Mouse (Mus musculus): ENCODE measurements at regions not wholly inside any gene's neighbourhood (a gene's known extent, or its start where the extent isn't known, plus 50 kb on each side); places are given as distances from the start of the nearest gene placed in this dataset.

- no peak for TF ChIP-seq MAFK (IDR thresholded peaks at IDR 0.05; ENCODE audit: insufficient read depth, low read depth, low read length)
- TF ChIP-seq ZNF384 (IDR thresholded peaks at IDR 0.05; ENCODE audit: low read depth, low read length), result no peak
- no peak for TF ChIP-seq HCFC1 (IDR thresholded peaks at IDR 0.05; ENCODE audit: borderline replicate concordance, insufficient read depth, low read length)
- no peak for TF ChIP-seq CHD2 (IDR thresholded peaks at IDR 0.05; ENCODE audit: low read depth, low read length)
- no peak for TF ChIP-seq ZC3H11A (IDR thresholded peaks at IDR 0.05; ENCODE audit: borderline replicate concordance, low read depth, low read length)
- Histone ChIP-seq H3K9me3 (ENCODE audit: control insufficient read depth, insufficient read depth, low read depth, low read length) (no peaks in the 10 kb centered on the region), H3K4me1 (ENCODE audit: control insufficient read depth in 2 of 2, insufficient read depth in 2 of 2, low read length in 2 of 2, poor library complexity in 1 of 2) (no peaks in the 10 kb centered on the region), H3K27ac (ENCODE audit: insufficient read depth, low read depth, low read length, poor library complexity, severe bottlenecking) (no peak overlapping the region), H3K4me3 (ENCODE audit: insufficient read depth in 1 of 2, low read depth in 1 of 2, low read length in 2 of 2, poor library complexity in 1 of 2, severe bottlenecking in 1 of 2) (no peak overlapping the region), H3K9ac (ENCODE audit: insufficient read depth, low read depth, low read length, poor library complexity, severe bottlenecking) (no peak overlapping the region), H3K36me3 (ENCODE audit: control insufficient read depth, insufficient read depth, low read length, poor library complexity, severe bottlenecking) (no peaks in the 10 kb centered on the region)
- in situ Hi-C loops (cut with MboI; ENCODE audit: low sequenced_read_pairs in 2 of 2, unreplicated experiment in 2 of 2), result no loop called here
- DNase-seq (ENCODE audit: low read depth, low spot score), result no peak
Measured at GRCm38 (mm10) chr10:12302396-12302795, 566.8 kb downstream of the Utrn start.

GRCm38 (mm10) chr10:12320311-12320710 lies 548.9 kb downstream of the Utrn start:
- no peaks in the 10 kb centered on the region for H3K36me3 ChIP-seq (ENCODE audit: control insufficient read depth, insufficient read depth, low read length, poor library complexity, severe bottlenecking)
- no peak overlapping the region for H3K27ac ChIP-seq (ENCODE audit: insufficient read depth, low read depth, low read length, poor library complexity, severe bottlenecking)
- H3K4me3 ChIP-seq (ENCODE audit: insufficient read depth in 1 of 2, low read depth in 1 of 2, low read length in 2 of 2, poor library complexity in 1 of 2, severe bottlenecking in 1 of 2), result no peak overlapping the region
- H3K9me3 ChIP-seq (ENCODE audit: control insufficient read depth, insufficient read depth, low read depth, low read length), result no peaks in the 10 kb centered on the region
- H3K9ac ChIP-seq (ENCODE audit: insufficient read depth, low read depth, low read length, poor library complexity, severe bottlenecking), result no peak overlapping the region
- no peaks in the 10 kb centered on the region for H3K4me1 ChIP-seq (ENCODE audit: control insufficient read depth in 2 of 2, insufficient read depth in 2 of 2, low read length in 2 of 2, poor library complexity in 1 of 2)
- TF ChIP-seq ZNF384 (IDR thresholded peaks at IDR 0.05; ENCODE audit: low read depth, low read length) (no peak), ZC3H11A (IDR thresholded peaks at IDR 0.05; ENCODE audit: borderline replicate concordance, low read depth, low read length) (no peak), HCFC1 (IDR thresholded peaks at IDR 0.05; ENCODE audit: borderline replicate concordance, insufficient read depth, low read length) (no peak), MAFK (IDR thresholded peaks at IDR 0.05; ENCODE audit: insufficient read depth, low read depth, low read length) (no peak)
- in situ Hi-C loops (cut with MboI; ENCODE audit: low sequenced_read_pairs in 2 of 2, unreplicated experiment in 2 of 2), result no loop called here
- no peak for DNase-seq (ENCODE audit: low read depth, low spot score)

Measured in ES-E14 (cell line).